Mouse (Mus musculus) neutrophil, adult 83 days (primary cell): ENCODE measurements around the gene BC100530. TPM values are rescaled to one million over a fixed set of nuclear protein-coding genes. Genes with fewer than 3 reads are reported as not detected.

ENCODE experiments used
- total RNA-seq, 2 experiments: library from RNA; stranded (reverse); gene quantifications; one replicate each; pipeline ENCODE4 v1.2.4; 2023

The BC100530 gene
- 1 to 10 TPM; 1.4 TPM for total RNA-seq

DNA sequence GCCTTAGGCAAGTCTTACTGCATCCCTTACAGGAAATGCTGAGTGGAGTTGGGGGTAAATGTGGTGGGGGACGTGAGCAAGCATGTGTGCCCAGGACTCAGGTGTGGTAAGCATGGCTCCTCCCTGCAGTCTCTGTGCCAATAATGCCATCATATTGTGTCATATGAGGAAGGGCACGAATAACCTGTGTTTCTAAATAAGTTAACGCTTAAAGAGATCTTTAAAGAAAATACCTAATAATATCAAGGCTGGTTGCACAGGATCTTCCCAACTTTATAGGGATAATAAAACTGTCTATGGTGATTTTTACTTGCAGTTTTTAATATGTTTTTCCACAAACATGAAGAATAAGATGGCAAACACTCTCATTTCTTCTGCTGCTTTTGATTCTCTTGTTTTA lies at the start of gene BC100530:
TSS of gene BC100530 (minus strand) at position 101 of the 400 bp plus-strand sequence.

DNA sequence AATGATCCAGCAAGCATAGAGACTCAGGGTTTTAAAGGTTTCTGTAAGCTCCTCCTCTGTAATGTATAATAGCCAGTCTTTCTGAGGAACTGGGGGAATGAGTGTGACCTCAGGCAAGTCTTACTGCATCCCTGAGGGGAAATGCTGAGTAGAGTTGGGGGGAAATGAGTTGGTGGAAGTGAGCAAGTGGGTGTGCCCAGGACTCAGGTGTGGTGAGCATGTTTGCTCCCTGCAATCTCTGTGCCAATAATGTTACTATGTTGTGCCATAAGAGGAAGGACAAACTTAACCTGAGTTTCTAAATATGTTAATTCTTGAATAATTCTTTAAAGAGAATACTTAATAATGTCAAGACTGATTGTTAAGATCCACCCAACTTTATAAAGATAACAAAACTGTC lies 40.8 kb upstream of the BC100530 start, which contains the start of gene Stfa2:
TSS of gene Stfa2 (minus strand) at position 101 of the 400 bp plus-strand sequence.

DNA sequence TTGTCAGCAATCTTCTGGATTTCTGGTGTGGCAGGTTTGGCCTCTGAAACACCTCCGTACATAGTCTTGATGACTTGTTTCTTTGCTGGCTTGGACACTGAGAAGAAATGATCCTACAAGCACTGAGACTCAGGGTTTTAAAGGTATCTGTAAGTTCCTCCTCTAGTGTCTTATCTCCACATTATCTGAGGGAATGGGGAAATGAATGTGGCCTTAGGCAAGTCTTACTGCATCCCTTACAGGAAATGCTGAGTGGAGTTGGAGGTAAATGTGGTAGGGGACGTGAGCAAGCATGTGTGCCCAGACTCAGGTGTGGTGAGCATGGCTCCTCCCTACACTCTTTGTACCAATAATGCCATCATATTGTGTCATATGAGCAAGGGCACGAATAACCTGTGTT lies 33.3 kb downstream of the BC100530 start, which contains the start of gene BC117090:
TSS of gene BC117090 (minus strand) at position 101 of the 400 bp plus-strand sequence.

Other genes starting within 250 kb of the BC100530 start
- gene Csta1, start 236.5 kb downstream of the BC100530 start, total RNA-seq, result not detected
- gene Stfa2l1, start 210.9 kb downstream of the BC100530 start, total RNA-seq, result 10 to 100 TPM; 40.7 to 52.0 TPM
- 10 to 100 TPM; 18.7 to 20.8 TPM for gene Gm5483, start 183.5 kb downstream of the BC100530 start, total RNA-seq
- gene Gm5416, start 157.3 kb downstream of the BC100530 start, total RNA-seq, result 1 to 10 TPM in 1 of 2 experiments, not detected in 1; 2.2 TPM
- gene 2010005H15Rik, start 146.3 kb downstream of the BC100530 start, total RNA-seq, result not detected
- gene Stfa1, start 90.8 kb downstream of the BC100530 start, total RNA-seq, result 1 to 10 TPM; 3.7 to 5.5 TPM
- gene BC117090, start 33.4 kb downstream of the BC100530 start, total RNA-seq, result not detected
- not detected for gene Stfa2, start 40.7 kb upstream of the BC100530 start, total RNA-seq
- gene Stfa3, start 87.6 kb upstream of the BC100530 start, total RNA-seq, result 1 to 10 TPM; 1.7 to 6.4 TPM
- gene Casr, start 194.4 kb upstream of the BC100530 start, total RNA-seq, result not detected